Mouse (Mus musculus): ENCODE data around the gene Lifr. TPM values are rescaled to one million over a fixed set of nuclear protein-coding genes. Genes with fewer than 3 reads are reported as not detected.

The Lifr gene
- polyA plus RNA-seq, 1 experiment from 2014 or later: 20.4 TPM

GRCm38 (mm10) chr15:7075185-7075584 lies 15.2 kb upstream of the Lifr start:
- Histone ChIP-seq H3K4me1 (ENCODE audit: control insufficient read depth, insufficient read depth, low read length) (peaks cover 7% of the 10 kb centered on the region; the same call in 1 of the 2 replicates), H3K9me3 (replicated peaks; ENCODE audit: control insufficient read depth, low read length) (no peaks in the 10 kb centered on the region), H3K4me3 (replicated peaks; ENCODE audit: low read length) (no peak overlapping the region), H3K27me3 (ENCODE audit: control insufficient read depth, insufficient read depth, low read length) (no peaks in the 10 kb centered on the region), H3K9ac (ENCODE audit: low read length) (no peak overlapping the region), H3K4me2 (ENCODE audit: low read depth, low read length) (no peak overlapping the region), H3K27ac (ENCODE audit: low read length) (no peak overlapping the region), H3K36me3 (ENCODE audit: control insufficient read depth, insufficient read depth, low read length) (no peaks in the 10 kb centered on the region)
- WGBS: 73% methylated on average over 6 of the region's 6 CpGs
- ATAC-seq (ENCODE audit: insufficient read depth, low FRiP score): peak; percentile 89; the same call in 1 of the 2 replicates

DNA sequence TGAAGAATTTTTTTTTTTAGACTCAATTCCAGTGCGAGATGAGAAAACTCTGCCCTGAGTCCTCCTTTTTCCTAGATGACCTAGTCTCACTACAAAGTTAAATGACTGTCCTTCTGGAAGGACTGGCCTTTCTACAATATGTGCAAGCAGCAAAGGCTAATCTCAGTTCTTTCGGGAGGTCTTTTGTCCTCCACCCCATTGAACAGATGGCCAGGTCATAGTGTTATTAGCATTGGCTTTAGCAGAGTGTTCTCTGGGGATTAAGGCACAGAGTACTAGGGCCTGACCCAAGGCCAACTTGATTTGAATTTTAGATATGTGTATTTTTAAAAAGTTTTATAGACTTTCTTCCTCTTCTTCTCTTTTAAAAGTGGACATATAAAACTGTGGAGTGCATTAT lies 12.1 kb upstream of the Lifr start:
- H3K9me3 ChIP-seq (replicated peaks; ENCODE audit: control insufficient read depth, low read length): no peaks in the 10 kb centered on the region
- no peaks in the 10 kb centered on the region for H3K36me3 ChIP-seq (ENCODE audit: control insufficient read depth, insufficient read depth, low read length)
- H3K4me2 ChIP-seq (ENCODE audit: low read depth, low read length): no peak overlapping the region
- WGBS: 66% methylated on average over 2 of the region's 2 CpGs
- no peaks in the 10 kb centered on the region for H3K4me1 ChIP-seq (ENCODE audit: control insufficient read depth, insufficient read depth, low read length)
- no peak overlapping the region for H3K9ac ChIP-seq (ENCODE audit: low read length)
- H3K27ac ChIP-seq (ENCODE audit: low read length): no peak overlapping the region
- no peaks in the 10 kb centered on the region for H3K27me3 ChIP-seq (ENCODE audit: control insufficient read depth, insufficient read depth, low read length)
- no peak for ATAC-seq (ENCODE audit: insufficient read depth, low FRiP score)
- no peak overlapping the region for H3K4me3 ChIP-seq (replicated peaks; ENCODE audit: low read length)

GRCm38 (mm10) chr15:7079631-7080337 lies 10.6 kb upstream of the Lifr start:
- no peak overlapping the region for H3K9ac ChIP-seq (ENCODE audit: low read length)
- no peak overlapping the region for H3K4me3 ChIP-seq (replicated peaks; ENCODE audit: low read length)
- no peak overlapping the region for H3K4me2 ChIP-seq (ENCODE audit: low read depth, low read length)
- H3K4me1 ChIP-seq (ENCODE audit: control insufficient read depth, insufficient read depth, low read length): no peaks in the 10 kb centered on the region
- H3K9me3 ChIP-seq (replicated peaks; ENCODE audit: control insufficient read depth, low read length): no peaks in the 10 kb centered on the region
- no peaks in the 10 kb centered on the region for H3K27me3 ChIP-seq (ENCODE audit: control insufficient read depth, insufficient read depth, low read length)
- H3K36me3 ChIP-seq (ENCODE audit: control insufficient read depth, insufficient read depth, low read length): no peaks in the 10 kb centered on the region
- no peak for ATAC-seq (ENCODE audit: insufficient read depth, low FRiP score)
- WGBS: 85% methylated on average over 4 of the region's 4 CpGs
- H3K27ac ChIP-seq (ENCODE audit: low read length): no peak overlapping the region

GRCm38 (mm10) chr15:7080916-7081626 lies 9.3 kb upstream of the Lifr start:
- Histone ChIP-seq H3K9ac (ENCODE audit: low read length) (no peak overlapping the region), H3K4me2 (ENCODE audit: low read depth, low read length) (no peak overlapping the region), H3K4me1 (ENCODE audit: control insufficient read depth, insufficient read depth, low read length) (peaks cover 6% of the 10 kb centered on the region; the same call in 1 of the 2 replicates), H3K27me3 (ENCODE audit: control insufficient read depth, insufficient read depth, low read length) (no peaks in the 10 kb centered on the region), H3K27ac (ENCODE audit: low read length) (no peak overlapping the region), H3K36me3 (ENCODE audit: control insufficient read depth, insufficient read depth, low read length) (no peaks in the 10 kb centered on the region), H3K9me3 (replicated peaks; ENCODE audit: control insufficient read depth, low read length) (no peaks in the 10 kb centered on the region), H3K4me3 (replicated peaks; ENCODE audit: low read length) (no peak overlapping the region)
- ATAC-seq (ENCODE audit: insufficient read depth, low FRiP score): no peak
- WGBS: 55% methylated on average over 14 of the region's 15 CpGs

GRCm38 (mm10) chr15:7081795-7082194 lies 8.6 kb upstream of the Lifr start:
- H3K9me3 ChIP-seq (replicated peaks; ENCODE audit: control insufficient read depth, low read length): no peaks in the 10 kb centered on the region
- no peaks in the 10 kb centered on the region for H3K36me3 ChIP-seq (ENCODE audit: control insufficient read depth, insufficient read depth, low read length)
- no peak overlapping the region for H3K4me2 ChIP-seq (ENCODE audit: low read depth, low read length)
- no peak overlapping the region for H3K4me3 ChIP-seq (replicated peaks; ENCODE audit: low read length)
- H3K4me1 ChIP-seq (ENCODE audit: control insufficient read depth, insufficient read depth, low read length): peaks cover 6% of the 10 kb centered on the region; the same call in 1 of the 2 replicates
- ATAC-seq (ENCODE audit: insufficient read depth, low FRiP score): no peak
- no peak overlapping the region for H3K27ac ChIP-seq (ENCODE audit: low read length)
- H3K9ac ChIP-seq (ENCODE audit: low read length): no peak overlapping the region
- no peaks in the 10 kb centered on the region for H3K27me3 ChIP-seq (ENCODE audit: control insufficient read depth, insufficient read depth, low read length)
- 40% methylated on average over 15 of the region's 15 CpGs for WGBS

DNA sequence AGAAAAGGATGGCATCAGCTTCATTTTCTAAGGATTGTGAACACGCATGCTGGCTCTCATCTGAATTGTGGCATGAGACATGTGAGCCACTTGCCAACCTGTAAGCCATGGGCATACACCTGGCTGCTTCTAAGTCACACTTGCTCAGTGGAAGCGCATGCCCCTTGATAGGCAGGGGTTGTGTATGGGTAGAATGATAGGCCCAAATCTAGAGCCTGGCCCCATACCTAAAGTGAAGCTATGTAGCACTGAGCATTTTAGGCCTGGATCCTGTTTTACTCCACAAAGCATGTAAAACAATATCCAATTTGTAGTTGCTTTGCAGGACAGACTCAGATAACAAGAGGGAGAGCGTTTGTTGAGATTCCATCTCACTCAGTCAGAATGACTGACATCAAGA lies 7.5 kb upstream of the Lifr start:
- Histone ChIP-seq H3K27ac (ENCODE audit: low read length) (no peak overlapping the region), H3K27me3 (ENCODE audit: control insufficient read depth, insufficient read depth, low read length) (no peaks in the 10 kb centered on the region), H3K36me3 (ENCODE audit: control insufficient read depth, insufficient read depth, low read length) (no peaks in the 10 kb centered on the region), H3K4me3 (replicated peaks; ENCODE audit: low read length) (no peak overlapping the region), H3K9me3 (replicated peaks; ENCODE audit: control insufficient read depth, low read length) (no peaks in the 10 kb centered on the region), H3K4me1 (ENCODE audit: control insufficient read depth, insufficient read depth, low read length) (peaks cover 6% of the 10 kb centered on the region; the same call in 1 of the 2 replicates), H3K9ac (ENCODE audit: low read length) (no peak overlapping the region), H3K4me2 (ENCODE audit: low read depth, low read length) (no peak overlapping the region)
- no peak for ATAC-seq (ENCODE audit: insufficient read depth, low FRiP score)
- 95% methylated on average over 3 of the region's 3 CpGs for WGBS

GRCm38 (mm10) chr15:7084780-7085497 lies 5.5 kb upstream of the Lifr start:
- 0 out of 2 replicates have a peak overlapping the region, but pooled peaks have one; percentile 3 for H3K4me2 ChIP-seq (ENCODE audit: low read depth, low read length)
- H3K4me3 ChIP-seq (replicated peaks; ENCODE audit: low read length): no peak overlapping the region
- no peaks in the 10 kb centered on the region for H3K9me3 ChIP-seq (replicated peaks; ENCODE audit: control insufficient read depth, low read length)
- WGBS: 27% methylated on average over 8 of the region's 8 CpGs
- H3K27me3 ChIP-seq (ENCODE audit: control insufficient read depth, insufficient read depth, low read length): no peaks in the 10 kb centered on the region
- peak; percentile 42; the same call in 1 of the 2 replicates for ATAC-seq (ENCODE audit: insufficient read depth, low FRiP score)
- peaks cover 6% of the 10 kb centered on the region; the same call in 1 of the 2 replicates for H3K4me1 ChIP-seq (ENCODE audit: control insufficient read depth, insufficient read depth, low read length)
- 0 out of 2 replicates have a peak overlapping the region, but pooled peaks have one; percentile 12 for H3K9ac ChIP-seq (ENCODE audit: low read length)
- H3K27ac ChIP-seq (ENCODE audit: low read length): peak overlapping the region; percentile 12; the same call in 1 of the 2 replicates
- no peaks in the 10 kb centered on the region for H3K36me3 ChIP-seq (ENCODE audit: control insufficient read depth, insufficient read depth, low read length)

DNA sequence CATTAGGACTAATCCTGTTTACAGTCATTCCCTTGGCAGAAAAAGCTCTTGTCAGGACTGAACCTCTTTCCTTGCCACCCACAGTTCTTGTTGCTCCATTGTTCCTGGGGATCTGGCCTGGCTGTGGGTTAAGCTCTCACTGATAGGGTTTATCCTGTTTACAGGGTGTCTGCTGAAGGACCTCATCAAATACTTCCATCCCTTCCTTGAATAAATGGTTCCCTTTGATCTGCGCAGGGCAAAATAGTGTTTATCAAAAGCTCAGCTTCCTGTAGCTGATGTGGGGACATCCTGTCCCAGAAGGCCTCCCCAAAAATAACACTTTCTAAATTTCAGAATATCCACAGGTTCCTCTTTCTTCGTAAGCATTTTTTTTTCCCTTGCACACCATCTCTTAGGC lies 1.7 kb upstream of the Lifr start:
- no peaks in the 10 kb centered on the region for H3K27me3 ChIP-seq (ENCODE audit: control insufficient read depth, insufficient read depth, low read length)
- peaks cover 10% of the 10 kb centered on the region for H3K4me1 ChIP-seq (ENCODE audit: control insufficient read depth, insufficient read depth, low read length)
- no peak for ATAC-seq (ENCODE audit: insufficient read depth, low FRiP score)
- H3K4me3 ChIP-seq (replicated peaks; ENCODE audit: low read length): no peak overlapping the region
- no peak overlapping the region for H3K9ac ChIP-seq (ENCODE audit: low read length)
- H3K27ac ChIP-seq (ENCODE audit: low read length): no peak overlapping the region
- WGBS: 73% methylated on average over 2 of the region's 2 CpGs
- H3K4me2 ChIP-seq (ENCODE audit: low read depth, low read length): no peak overlapping the region
- H3K36me3 ChIP-seq (ENCODE audit: control insufficient read depth, insufficient read depth, low read length): no peaks in the 10 kb centered on the region
- no peaks in the 10 kb centered on the region for H3K9me3 ChIP-seq (replicated peaks; ENCODE audit: control insufficient read depth, low read length)

- H3K4me2 ChIP-seq (ENCODE audit: low read depth, low read length): 0 out of 2 replicates have a peak overlapping the region, but pooled peaks have one; percentile 14
- H3K4me1 ChIP-seq (ENCODE audit: control insufficient read depth, insufficient read depth, low read length): peaks cover 4% of the 10 kb centered on the region
- no peaks in the 10 kb centered on the region for H3K36me3 ChIP-seq (ENCODE audit: control insufficient read depth, insufficient read depth, low read length)
- no peak overlapping the region for H3K4me3 ChIP-seq (replicated peaks; ENCODE audit: low read length)
- H3K9ac ChIP-seq (ENCODE audit: low read length): no peak overlapping the region
- no peak for ATAC-seq (ENCODE audit: insufficient read depth, low FRiP score)
- H3K27ac ChIP-seq (ENCODE audit: low read length): no peak overlapping the region
- no peaks in the 10 kb centered on the region for H3K27me3 ChIP-seq (ENCODE audit: control insufficient read depth, insufficient read depth, low read length)
- no peaks in the 10 kb centered on the region for H3K9me3 ChIP-seq (replicated peaks; ENCODE audit: control insufficient read depth, low read length)
- 29% methylated on average over 8 of the region's 8 CpGs for WGBS
Measured at GRCm38 (mm10) chr15:7092321-7092720, 1.9 kb downstream of the Lifr start.
